Mouse (Mus musculus) layer of hippocampus, adult 6 months (tissue): Measurements from ENCODE around the gene Tasp1. TPM values are rescaled to one million over a fixed set of nuclear protein-coding genes. Genes with fewer than 3 reads are reported as not detected.

Experiments
- long read RNA-seq, 2 experiments: library from polyadenylated mRNA; unstranded; transcript quantifications; one replicate each; pipeline ENCODE4 v2.0.0; 2019 to 2020
- polyA plus RNA-seq: library from polyadenylated mRNA; unstranded; fragments of <200 nt; fragmentation: Nextera tagmentation; gene quantifications from 2 replicates; pipeline ENCODE4 v1.2.3, GENCODE M21; 2021

Gene Tasp1
- 30.5 and 32.5 TPM in 2 replicates for polyA plus RNA-seq
- long read RNA-seq, experiment 1, transcript Tasp1-201 (14 exons, 2,480 nt), result major isoform, 20 of 82 reads
- long read RNA-seq, experiment 1, transcript Tasp1-203 (14 exons, 2,258 nt), result minor isoform, 11 of 82 reads
- long read RNA-seq, experiment 1, partial matches to known transcripts, result 27 of 82 reads
- long read RNA-seq, experiment 1, other reads (novel, unspliced or antisense), result 23 of 82 reads
- long read RNA-seq, experiment 2, transcript Tasp1-201 (14 exons, 2,480 nt), result major isoform, 68 of 274 reads
- long read RNA-seq, experiment 2, transcript Tasp1-203 (14 exons, 2,258 nt), result minor isoform, 64 of 274 reads
- long read RNA-seq, experiment 2, partial matches to known transcripts, result 83 of 274 reads
- long read RNA-seq, experiment 2, other reads (novel, unspliced or antisense), result 57 of 274 reads

GRCm38 (mm10) chr2:140066353-140067314, at the start of gene Tasp1:
Gene Tasp1, minus strand, starts transcription at chr2:140066805.

Other genes with a start within 250 kb of the Tasp1 start
- not detected in 2 replicates for gene Gm17374, start 85.2 kb upstream of the Tasp1 start, polyA plus RNA-seq
- gene Esf1, start 103.8 kb upstream of the Tasp1 start, polyA plus RNA-seq, result 10.2 and 10.6 TPM in 2 replicates
- gene Ndufaf5, start 103.8 kb upstream of the Tasp1 start, polyA plus RNA-seq, result 54.2 and 57.6 TPM in 2 replicates